Mouse (Mus musculus) left cerebral cortex, adult 9 months (tissue): ENCODE results near the gene Zfp652.
"Not testable (repeated sequence)": the region's sequence is repeated elsewhere in the genome, so short reads cannot be mapped to it uniquely, and the experiment has no call there.

Experiments
- DNase-seq, 2 experiments: peaks; one replicate each; pipeline ENCODE4 v3.0.0; 2022; ENCODE audit warnings: low spot score in 2 of 2

Gene Zfp652

GRCm38 (mm10) chr11:95710478-95710877 is 2.0 kb upstream of the Zfp652 start:
- DNase-seq = no peak

- peak in 1 of 2 experiments; percentile 37 for DNase-seq
These were observed 349 bp upstream of the Zfp652 start for GRCm38 (mm10) chr11:95712085-95712562.

GRCm38 (mm10) chr11:95713225-95713810 is 845 bp downstream of the Zfp652 start:
- peak in 1 of 2 experiments; percentile 53 for DNase-seq

GRCm38 (mm10) chr11:95713811-95714241 is 1.4 kb downstream of the Zfp652 start:
- DNase-seq = no peak

GRCm38 (mm10) chr11:95714411-95714810 is 1.9 kb downstream of the Zfp652 start:
- DNase-seq = no peak

GRCm38 (mm10) chr11:95716136-95716535 is 3.7 kb downstream of the Zfp652 start:
- peak in 1 of 2 experiments; percentile 41 for DNase-seq

- DNase-seq = no peak
These were observed 6.9 kb downstream of the Zfp652 start for GRCm38 (mm10) chr11:95719356-95719755.

- no peak for DNase-seq
These were observed 10.8 kb downstream of the Zfp652 start, which contains the start of gene B130006D01Rik for GRCm38 (mm10) chr11:95723287-95723686. Gene B130006D01Rik, plus strand, starts transcription at chr11:95723587.

GRCm38 (mm10) chr11:95724466-95724865 is 12.0 kb downstream of the Zfp652 start:
- DNase-seq = no peak

- DNase-seq = no peak
These were observed 13.7 kb downstream of the Zfp652 start for GRCm38 (mm10) chr11:95726156-95726555.

- DNase-seq = no peak
These were observed 15.5 kb downstream of the Zfp652 start for GRCm38 (mm10) chr11:95727947-95728346.

GRCm38 (mm10) chr11:95728916-95729907 is 16.7 kb downstream of the Zfp652 start:
- no peak for DNase-seq

- DNase-seq = no peak
These were observed 22.0 kb downstream of the Zfp652 start for GRCm38 (mm10) chr11:95734485-95734884.

GRCm38 (mm10) chr11:95737811-95738210 is 25.3 kb downstream of the Zfp652 start:
- no peak for DNase-seq

GRCm38 (mm10) chr11:95744521-95744920 is 32.0 kb downstream of the Zfp652 start:
- DNase-seq = no peak

GRCm38 (mm10) chr11:95746821-95747220 is 34.3 kb downstream of the Zfp652 start:
- no peak for DNase-seq

GRCm38 (mm10) chr11:95748331-95748730 is 35.9 kb downstream of the Zfp652 start:
- no peak for DNase-seq

- DNase-seq = no peak
These were observed 37.1 kb downstream of the Zfp652 start for GRCm38 (mm10) chr11:95749619-95750018.

GRCm38 (mm10) chr11:95750995-95751394 is 38.5 kb downstream of the Zfp652 start:
- peak in 1 of 2 experiments; percentile 83 for DNase-seq

- not testable (repeated sequence) for DNase-seq
These were observed 42.7 kb downstream of the Zfp652 start for GRCm38 (mm10) chr11:95755137-95755536.

GRCm38 (mm10) chr11:95760521-95760920 is 48.0 kb downstream of the Zfp652 start:
- DNase-seq = no peak

GRCm38 (mm10) chr11:95762996-95763395 is 50.5 kb downstream of the Zfp652 start:
- DNase-seq = no peak
